Mouse (Mus musculus): ENCODE results near the gene Grm2.

The Grm2 gene

GRCm38 (mm10) chr9:106655884-106656720 lies at the start of gene Grm2:
TSS of gene Grm2 (minus strand) at chr9:106656082.
- no peak for DNase-seq (ENCODE audit: low spot score)

GRCm38 (mm10) chr9:106692973-106693481 lies 37.1 kb upstream of the Grm2 start:
- DNase-seq (ENCODE audit: low spot score): no peak

GRCm38 (mm10) chr9:106688834-106689233 lies 33.0 kb upstream of the Grm2 start:
- no peak for DNase-seq (ENCODE audit: low spot score)

- peak; percentile 78 for DNase-seq (ENCODE audit: low spot score)
These were observed 31.2 kb upstream of the Grm2 start for GRCm38 (mm10) chr9:106686983-106687650.

- DNase-seq (ENCODE audit: low spot score): peak; percentile 83
These were observed 29.6 kb upstream of the Grm2 start, which contains the start of gene Tex264 for GRCm38 (mm10) chr9:106685249-106686101. TSS of gene Tex264 (minus strand) at chr9:106685927.

- DNase-seq (ENCODE audit: low spot score): peak; percentile 18
These were observed 29.0 kb upstream of the Grm2 start for GRCm38 (mm10) chr9:106684918-106685248.

GRCm38 (mm10) chr9:106684093-106684872 lies 28.4 kb upstream of the Grm2 start:
- no peak for DNase-seq (ENCODE audit: low spot score)

GRCm38 (mm10) chr9:106681026-106681425 lies 25.1 kb upstream of the Grm2 start:
- DNase-seq (ENCODE audit: low spot score): peak; percentile 83

GRCm38 (mm10) chr9:106678242-106678641 lies 22.4 kb upstream of the Grm2 start:
- no peak for DNase-seq (ENCODE audit: low spot score)

GRCm38 (mm10) chr9:106677702-106678101 lies 21.8 kb upstream of the Grm2 start:
- no peak for DNase-seq (ENCODE audit: low spot score)

GRCm38 (mm10) chr9:106676571-106676970 lies 20.7 kb upstream of the Grm2 start:
- DNase-seq (ENCODE audit: low spot score): no peak

GRCm38 (mm10) chr9:106675965-106676364 lies 20.1 kb upstream of the Grm2 start:
- DNase-seq (ENCODE audit: low spot score): no peak

GRCm38 (mm10) chr9:106675480-106675879 lies 19.6 kb upstream of the Grm2 start:
- peak; percentile 85 for DNase-seq (ENCODE audit: low spot score)

- no peak for DNase-seq (ENCODE audit: low spot score)
These were observed 18.0 kb upstream of the Grm2 start for GRCm38 (mm10) chr9:106673860-106674259.

- no peak for DNase-seq (ENCODE audit: low spot score)
These were observed 9.0 kb upstream of the Grm2 start for GRCm38 (mm10) chr9:106664856-106665255.

- DNase-seq (ENCODE audit: low spot score): no peak
These were observed 8.6 kb upstream of the Grm2 start for GRCm38 (mm10) chr9:106664433-106664832.

GRCm38 (mm10) chr9:106663200-106663599 lies 7.3 kb upstream of the Grm2 start:
- DNase-seq (ENCODE audit: low spot score): no peak

- DNase-seq (ENCODE audit: low spot score): no peak
These were observed 4.1 kb upstream of the Grm2 start for GRCm38 (mm10) chr9:106659935-106660334.

- DNase-seq (ENCODE audit: low spot score): no peak
These were observed 3.6 kb upstream of the Grm2 start for GRCm38 (mm10) chr9:106659441-106659840.

GRCm38 (mm10) chr9:106657592-106657991 lies 1.7 kb upstream of the Grm2 start:
- no peak for DNase-seq (ENCODE audit: low spot score)

- DNase-seq (ENCODE audit: low spot score): no peak
These were observed 938 bp upstream of the Grm2 start for GRCm38 (mm10) chr9:106656820-106657219.
